Mouse (Mus musculus) neural tube, embryonic 12.5 days (tissue): Measurements from ENCODE around the gene Ccdc6. TPM values are rescaled to one million over a fixed set of nuclear protein-coding genes. Genes with fewer than 3 reads are reported as not detected.

Experiments used
- ATAC-seq: fragments of 200-750 bp; cut with Nextera tagmentation; 2 replicates; pipeline ENCODE4 v1.8.0; 2017; ENCODE audit warnings: low read depth, mild to moderate bottlenecking, moderate TSS enrichment, moderate library complexity; ENCODE audit not compliant: low FRiP score
- H3K27ac ChIP-seq: fragments of 300-500 bp; sonication (generic); 2 replicates; pipeline ENCODE4 v1.5.1; 2016
- H3K27me3 ChIP-seq: fragments of 300-500 bp; sonication (generic); replicated peaks from 2 replicates; pipeline ENCODE4 v1.6.1; 2016; ENCODE audit warnings: mild to moderate bottlenecking
- H3K36me3 ChIP-seq: fragments of 300-500 bp; sonication (generic); 2 replicates; pipeline ENCODE4 v1.6.1; 2016; ENCODE audit warnings: mild to moderate bottlenecking
- H3K4me1 ChIP-seq: fragments of 300-500 bp; sonication (generic); 2 replicates; pipeline ENCODE4 v1.6.1; 2016
- H3K4me2 ChIP-seq: fragments of 300-500 bp; sonication (generic); replicated peaks from 2 replicates; pipeline ENCODE4 v1.6.1; 2016; ENCODE audit warnings: mild to moderate bottlenecking
- H3K4me3 ChIP-seq: fragments of 300-500 bp; sonication (generic); 2 replicates; pipeline ENCODE4 v1.5.1; 2016
- H3K9ac ChIP-seq: fragments of 300-500 bp; sonication (generic); 2 replicates; pipeline ENCODE4 v1.6.1; 2016; ENCODE audit warnings: mild to moderate bottlenecking
- H3K9me3 ChIP-seq: fragments of 300-500 bp; sonication (generic); 2 replicates; pipeline ENCODE4 v1.6.1; 2016; ENCODE audit warnings: mild to moderate bottlenecking
- WGBS: fragments of 180-500 bp; shearing (Covaris S2); methylation state at CpG from one replicate; pipeline ENCODE4 v1.1.7; 2016; 5-methylcytosine and 5-hydroxymethylcytosine counted together
- polyA plus RNA-seq: library from polyadenylated mRNA; unstranded; fragments of >200 nt; fragmentation: Nextera tagmentation; extraction: Ambion mirVana; gene quantifications from 2 replicates; pipeline ENCODE4 v1.2.1, GENCODE M21; 2016

The Ccdc6 gene
- polyA plus RNA-seq, 1 experiment from 2014 or later: 16.2 TPM

- WGBS: 72% methylated on average over 8 of the region's 8 CpGs
- Histone ChIP-seq H3K9me3 (no peaks in the 10 kb centered on the region), H3K27ac (no peak overlapping the region), H3K27me3 (no peaks in the 10 kb centered on the region), H3K9ac (no peak overlapping the region), H3K4me2 (no peak overlapping the region), H3K36me3 (peaks cover 10% of the 10 kb centered on the region; the same call in 1 of the 2 replicates), H3K4me1 (peaks cover 20% of the 10 kb centered on the region), H3K4me3 (no peak overlapping the region)
- no peak for ATAC-seq
These were observed 41.2 kb downstream of the Ccdc6 start for GRCm38 (mm10) chr10:70138150-70138549.

- Histone ChIP-seq H3K36me3 (peaks cover 10% of the 10 kb centered on the region; the same call in 1 of the 2 replicates), H3K4me1 (peaks cover 20% of the 10 kb centered on the region), H3K9ac (no peak overlapping the region), H3K4me2 (no peak overlapping the region), H3K9me3 (no peaks in the 10 kb centered on the region), H3K27ac (no peak overlapping the region), H3K4me3 (no peak overlapping the region), H3K27me3 (no peaks in the 10 kb centered on the region)
- 47% methylated on average over 6 of the region's 6 CpGs for WGBS
- peak; percentile 51; the same call in 1 of the 2 replicates for ATAC-seq
These were observed 42.4 kb downstream of the Ccdc6 start for GRCm38 (mm10) chr10:70139368-70139767.

GRCm38 (mm10) chr10:70140414-70140813, 43.5 kb downstream of the Ccdc6 start:
- H3K27ac ChIP-seq: no peak overlapping the region
- no peaks in the 10 kb centered on the region for H3K9me3 ChIP-seq
- peaks cover 20% of the 10 kb centered on the region for H3K4me1 ChIP-seq
- no peaks in the 10 kb centered on the region for H3K27me3 ChIP-seq
- no peak for ATAC-seq
- no peak overlapping the region for H3K4me2 ChIP-seq
- peaks cover 16% of the 10 kb centered on the region for H3K36me3 ChIP-seq
- WGBS: 92% methylated on average over 12 of the region's 12 CpGs
- no peak overlapping the region for H3K9ac ChIP-seq
- H3K4me3 ChIP-seq: no peak overlapping the region

- no peak for ATAC-seq
- no peaks in the 10 kb centered on the region for H3K9me3 ChIP-seq
- 95% methylated on average over 17 of the region's 17 CpGs for WGBS
- no peak overlapping the region for H3K27ac ChIP-seq
- H3K36me3 ChIP-seq: peaks cover 34% of the 10 kb centered on the region
- no peaks in the 10 kb centered on the region for H3K27me3 ChIP-seq
- no peak overlapping the region for H3K9ac ChIP-seq
- H3K4me1 ChIP-seq: peaks cover 20% of the 10 kb centered on the region
- H3K4me3 ChIP-seq: no peak overlapping the region
- H3K4me2 ChIP-seq: no peak overlapping the region
These were observed 45.7 kb downstream of the Ccdc6 start for GRCm38 (mm10) chr10:70142623-70143022.

- no peaks in the 10 kb centered on the region for H3K9me3 ChIP-seq
- H3K9ac ChIP-seq: no peak overlapping the region
- ATAC-seq: peak; percentile 44; the same call in 1 of the 2 replicates
- H3K4me3 ChIP-seq: no peak overlapping the region
- H3K36me3 ChIP-seq: peaks cover 38% of the 10 kb centered on the region
- peaks cover 13% of the 10 kb centered on the region for H3K4me1 ChIP-seq
- H3K4me2 ChIP-seq: no peak overlapping the region
- no peaks in the 10 kb centered on the region for H3K27me3 ChIP-seq
- WGBS: 44% methylated on average over 10 of the region's 10 CpGs
- H3K27ac ChIP-seq: no peak overlapping the region
These were observed 47.2 kb downstream of the Ccdc6 start for GRCm38 (mm10) chr10:70144004-70144557.

GRCm38 (mm10) chr10:70145873-70146272, 49.0 kb downstream of the Ccdc6 start:
- no peaks in the 10 kb centered on the region for H3K27me3 ChIP-seq
- no peak for ATAC-seq
- peaks cover 7% of the 10 kb centered on the region for H3K4me1 ChIP-seq
- no peaks in the 10 kb centered on the region for H3K9me3 ChIP-seq
- no peak overlapping the region for H3K27ac ChIP-seq
- 94% methylated on average over 12 of the region's 12 CpGs for WGBS
- no peak overlapping the region for H3K4me3 ChIP-seq
- no peak overlapping the region for H3K4me2 ChIP-seq
- no peak overlapping the region for H3K9ac ChIP-seq
- H3K36me3 ChIP-seq: peaks cover 44% of the 10 kb centered on the region

GRCm38 (mm10) chr10:70149093-70149492, 52.2 kb downstream of the Ccdc6 start:
- H3K9me3 ChIP-seq: no peaks in the 10 kb centered on the region
- H3K4me2 ChIP-seq: no peak overlapping the region
- no peak for ATAC-seq
- H3K27me3 ChIP-seq: no peaks in the 10 kb centered on the region
- H3K4me3 ChIP-seq: no peak overlapping the region
- H3K4me1 ChIP-seq: peaks cover 14% of the 10 kb centered on the region
- 30% methylated on average over 7 of the region's 7 CpGs for WGBS
- no peak overlapping the region for H3K27ac ChIP-seq
- no peak overlapping the region for H3K9ac ChIP-seq
- H3K36me3 ChIP-seq: peaks cover 44% of the 10 kb centered on the region

- no peak for ATAC-seq
- H3K9ac ChIP-seq: no peak overlapping the region
- H3K36me3 ChIP-seq: peaks cover 51% of the 10 kb centered on the region
- no peak overlapping the region for H3K4me3 ChIP-seq
- H3K4me2 ChIP-seq: no peak overlapping the region
- no peak overlapping the region for H3K27ac ChIP-seq
- 68% methylated on average over 4 of the region's 4 CpGs for WGBS
- peaks cover 14% of the 10 kb centered on the region for H3K4me1 ChIP-seq
- no peaks in the 10 kb centered on the region for H3K27me3 ChIP-seq
- H3K9me3 ChIP-seq: no peaks in the 10 kb centered on the region
These were observed 53.4 kb downstream of the Ccdc6 start for GRCm38 (mm10) chr10:70150301-70150700.

- Histone ChIP-seq H3K9ac (no peak overlapping the region), H3K9me3 (no peaks in the 10 kb centered on the region), H3K27ac (no peak overlapping the region), H3K4me2 (no peak overlapping the region), H3K4me3 (no peak overlapping the region), H3K27me3 (no peaks in the 10 kb centered on the region), H3K4me1 (peaks cover 14% of the 10 kb centered on the region), H3K36me3 (peaks cover 50% of the 10 kb centered on the region)
- ATAC-seq: no peak
- 89% methylated on average over 10 of the region's 10 CpGs for WGBS
These were observed 54.2 kb downstream of the Ccdc6 start for GRCm38 (mm10) chr10:70151171-70151570.

GRCm38 (mm10) chr10:70152190-70152743, 55.3 kb downstream of the Ccdc6 start:
- Histone ChIP-seq H3K4me3 (no peak overlapping the region), H3K4me2 (0 out of 2 replicates have a peak overlapping the region, but pooled peaks have one; percentile 14), H3K36me3 (peaks cover 52% of the 10 kb centered on the region), H3K9ac (no peak overlapping the region), H3K27me3 (no peaks in the 10 kb centered on the region), H3K4me1 (peaks cover 14% of the 10 kb centered on the region), H3K9me3 (no peaks in the 10 kb centered on the region), H3K27ac (no peak overlapping the region)
- ATAC-seq: no peak
- 70% methylated on average over 12 of the region's 12 CpGs for WGBS

GRCm38 (mm10) chr10:70153810-70154209, 56.9 kb downstream of the Ccdc6 start:
- Histone ChIP-seq H3K36me3 (peaks cover 45% of the 10 kb centered on the region), H3K27me3 (no peaks in the 10 kb centered on the region), H3K4me1 (peaks cover 13% of the 10 kb centered on the region), H3K4me2 (no peak overlapping the region), H3K4me3 (no peak overlapping the region), H3K27ac (no peak overlapping the region), H3K9ac (no peak overlapping the region), H3K9me3 (no peaks in the 10 kb centered on the region)
- WGBS: 79% methylated on average over 16 of the region's 16 CpGs
- no peak for ATAC-seq

- Histone ChIP-seq H3K4me3 (no peak overlapping the region), H3K4me1 (peaks cover 8% of the 10 kb centered on the region; the same call in 1 of the 2 replicates), H3K27me3 (no peaks in the 10 kb centered on the region), H3K9me3 (no peaks in the 10 kb centered on the region), H3K9ac (no peak overlapping the region), H3K36me3 (peaks cover 33% of the 10 kb centered on the region), H3K27ac (no peak overlapping the region), H3K4me2 (no peak overlapping the region)
- ATAC-seq: no peak
- 84% methylated on average over 3 of the region's 3 CpGs for WGBS
These were observed 59.7 kb downstream of the Ccdc6 start for GRCm38 (mm10) chr10:70156431-70157165.
